Comparison of ENCODE assay signal across 8 mouse cellular contexts in genomic region chr19:45074580-45075322, GRCm38 (mm10). TPM values are rescaled to one million over a fixed set of nuclear protein-coding genes. Genes with fewer than 3 reads are reported as not detected.
DNase-seq lines count a peak whose midpoint lies in the region; ATAC-seq and TF ChIP-seq lines count a peak whose summit lies in the region.

Gene Kazald1 (plus strand): TSS chr19:45075241.

- under 1% methylated on average over 45 of the region's 45 CpGs for WGBS in embryonic facial prominence, embryonic 15.5 days
- WGBS in kidney, embryonic 14.5 days = under 1% methylated on average over 45 of the region's 45 CpGs
- WGBS in limb, embryonic 15.5 days = under 1% methylated on average over 45 of the region's 45 CpGs
- WGBS in midbrain, postnatal 0 days = under 1% methylated on average over 45 of the region's 45 CpGs

- H3K36me3 ChIP-seq in embryonic facial prominence, embryonic 15.5 days = no peaks in the 10 kb centered on the region
- no peaks in the 10 kb centered on the region for H3K36me3 ChIP-seq in kidney, embryonic 14.5 days (ENCODE audit: control insufficient read depth, insufficient read depth, low read length)
- H3K36me3 ChIP-seq in limb, embryonic 15.5 days = no peaks in the 10 kb centered on the region
- H3K36me3 ChIP-seq in midbrain, postnatal 0 days (ENCODE audit: insufficient read depth, low read length) = no peaks in the 10 kb centered on the region

- TF ChIP-seq CTCF in bone marrow macrophage, adult 2 months (IDR thresholded peaks at IDR 0.05; ENCODE audit: low read depth, low read length) = no peak
- no peak for TF ChIP-seq CTCF in midbrain, postnatal 0 days (IDR thresholded peaks at IDR 0.05)

- peak within 1 kb of the TSS; percentile 78 for H3K9ac ChIP-seq in embryonic facial prominence, embryonic 15.5 days
- peak within 1 kb of the TSS; percentile 79 for H3K9ac ChIP-seq in kidney, embryonic 14.5 days (ENCODE audit: low read depth, low read length)
- H3K9ac ChIP-seq in limb, embryonic 15.5 days = peak within 1 kb of the TSS; percentile 77
- H3K9ac ChIP-seq in midbrain, postnatal 0 days (replicated peaks; ENCODE audit: low read length, poor library complexity, severe bottlenecking) = peak within 1 kb of the TSS; percentile 91

- H3K27me3 ChIP-seq in embryonic facial prominence, embryonic 15.5 days = peaks cover 32% of the 10 kb centered on the region
- peaks cover 44% of the 10 kb centered on the region for H3K27me3 ChIP-seq in kidney, embryonic 14.5 days (ENCODE audit: control insufficient read depth, insufficient read depth, low read length)
- H3K27me3 ChIP-seq in limb, embryonic 15.5 days = peaks cover 42% of the 10 kb centered on the region
- peaks cover 44% of the 10 kb centered on the region for H3K27me3 ChIP-seq in midbrain, postnatal 0 days (ENCODE audit: insufficient read depth, low read length)

- H3K4me2 ChIP-seq in embryonic facial prominence, embryonic 15.5 days (replicated peaks) = peak within 1 kb of the TSS; percentile 92
- H3K4me2 ChIP-seq in kidney, embryonic 14.5 days (replicated peaks; ENCODE audit: low read depth, low read length) = peak within 1 kb of the TSS; percentile 80
- H3K4me2 ChIP-seq in limb, embryonic 15.5 days = peak within 1 kb of the TSS; percentile 92
- H3K4me2 ChIP-seq in midbrain, postnatal 0 days (ENCODE audit: low read depth, low read length, poor library complexity, severe bottlenecking) = peak within 1 kb of the TSS; percentile 98

- H3K4me3 ChIP-seq in bone marrow macrophage, adult 2 months (ENCODE audit: insufficient read depth, low read length) = peak within 1 kb of the TSS; percentile 99
- H3K4me3 ChIP-seq in embryonic facial prominence, embryonic 15.5 days (replicated peaks) = peak within 1 kb of the TSS; percentile 78
- peak within 1 kb of the TSS; percentile 54 for H3K4me3 ChIP-seq in kidney, embryonic 14.5 days (ENCODE audit: low read length)
- peak within 1 kb of the TSS; percentile 69 for H3K4me3 ChIP-seq in limb, embryonic 15.5 days
- peak within 1 kb of the TSS; percentile 68 for H3K4me3 ChIP-seq in midbrain, postnatal 0 days (ENCODE audit: low read depth, low read length)

- peak within 1 kb of the TSS; percentile 99 for H3K27ac ChIP-seq in bone marrow macrophage, adult 2 months (ENCODE audit: insufficient read depth, low read depth, low read length)
- H3K27ac ChIP-seq in embryonic facial prominence, embryonic 15.5 days (replicated peaks) = peak within 1 kb of the TSS; percentile 99
- H3K27ac ChIP-seq in kidney, embryonic 14.5 days (ENCODE audit: low read depth, low read length) = peak within 1 kb of the TSS; percentile 91
- H3K27ac ChIP-seq in limb, embryonic 15.5 days = peak within 1 kb of the TSS; percentile 99
- peak within 1 kb of the TSS; percentile 96 for H3K27ac ChIP-seq in midbrain, postnatal 0 days (ENCODE audit: low read depth, low read length)

- TF ChIP-seq POLR2A in bone marrow macrophage, adult 2 months (IDR thresholded peaks at IDR 0.05; ENCODE audit: borderline replicate concordance, low read depth, low read length) = no peak

- DNase-seq in B cell, adult 2 months = peak; percentile 91 to 92
- DNase-seq in heart, adult 9 months (ENCODE audit: low spot score in 2 of 2) = peak; percentile 93 to 96
- peak; percentile 96 for DNase-seq in midbrain, postnatal 0 days (ENCODE audit: low spot score)
- peak; percentile 93 to 95 for DNase-seq in spleen, postnatal 10 days (ENCODE audit: low spot score in 2 of 2)

- ATAC-seq in embryonic facial prominence, embryonic 15.5 days (ENCODE audit: insufficient number of reproducible peaks, low FRiP score, low TSS enrichment, low read depth) = peak; percentile 88
- peak; percentile 80 for ATAC-seq in kidney, embryonic 14.5 days (ENCODE audit: low FRiP score, low TSS enrichment)
- ATAC-seq in limb, embryonic 15.5 days (ENCODE audit: insufficient number of reproducible peaks, low FRiP score, low TSS enrichment, low read depth) = peak; percentile 82
- peak; percentile 87 for ATAC-seq in midbrain, postnatal 0 days (ENCODE audit: low FRiP score)

- no peaks in the 10 kb centered on the region for H3K9me3 ChIP-seq in embryonic facial prominence, embryonic 15.5 days (replicated peaks)
- no peaks in the 10 kb centered on the region for H3K9me3 ChIP-seq in kidney, embryonic 14.5 days (ENCODE audit: control insufficient read depth, low read length)
- no peaks in the 10 kb centered on the region for H3K9me3 ChIP-seq in limb, embryonic 15.5 days
- no peaks in the 10 kb centered on the region for H3K9me3 ChIP-seq in midbrain, postnatal 0 days (ENCODE audit: low read length)

- H3K4me1 ChIP-seq in bone marrow macrophage, adult 2 months (ENCODE audit: control insufficient read depth, insufficient read depth, low read length) = peaks cover 24% of the 10 kb centered on the region
- peaks cover 53% of the 10 kb centered on the region for H3K4me1 ChIP-seq in embryonic facial prominence, embryonic 15.5 days
- peaks cover 29% of the 10 kb centered on the region for H3K4me1 ChIP-seq in kidney, embryonic 14.5 days (ENCODE audit: control insufficient read depth, insufficient read depth, low read length)
- peaks cover 50% of the 10 kb centered on the region for H3K4me1 ChIP-seq in limb, embryonic 15.5 days
- H3K4me1 ChIP-seq in midbrain, postnatal 0 days (ENCODE audit: insufficient read depth, low read length) = no peaks in the 10 kb centered on the region

RNA-seq across cellular contexts. Expression of gene Kazald1, which starts in this region (rescaled TPM):
- polyA plus RNA-seq in bone marrow macrophage, adult 2 months (2012; ENCODE audit: insufficient read depth, insufficient read length, missing spikeins) = 0.50 and 0.55 TPM in 2 replicates
- 58.2 and 59.1 TPM in 2 replicates for polyA plus RNA-seq in embryonic facial prominence, embryonic 15.5 days (2015; fragmentation: Nextera tagmentation; extraction: Ambion mirVana)
- 10.7 and 10.9 TPM in 2 replicates for polyA plus RNA-seq in kidney, embryonic 14.5 days (2014; fragmentation: Nextera tagmentation; extraction: Ambion mirVana)
- 38.5 and 60.8 TPM in 2 replicates for polyA plus RNA-seq in limb, embryonic 15.5 days (2015; fragmentation: Nextera tagmentation; extraction: Ambion mirVana)
- total RNA-seq in midbrain, postnatal 0 days (2014; rRNA removed) = 0.94 and 2.2 TPM in 2 replicates
- polyA plus RNA-seq in midbrain, postnatal 0 days (2015; fragmentation: Nextera tagmentation; extraction: Ambion mirVana) = 2.2 and 2.3 TPM in 2 replicates

Comparison
In these comparisons a context has a peak if more than half of its experiments do, and no peak if none do; other contexts are left out.
1. Peak in every context shown above with its lines: DNase-seq, ATAC-seq, H3K4me3 ChIP-seq and H3K27ac ChIP-seq.